Mouse (Mus musculus) CH12.LX (cell line): ENCODE measurements around the gene Wfdc3. TPM values are rescaled to one million over a fixed set of nuclear protein-coding genes. Genes with fewer than 3 reads are reported as not detected.

ENCODE experiments used
- DNase-seq: peaks from one replicate; pipeline ENCODE4 v3.0.0-alpha.2; 2013; ENCODE audit errors: extremely low read depth
- H3K27ac ChIP-seq: 2 replicates; pipeline ENCODE4 v1.5.1; 2012; ENCODE audit warnings: low read depth, mild to moderate bottlenecking, control low read depth, moderate library complexity; ENCODE audit not compliant: insufficient read depth
- H3K27me3 ChIP-seq: replicated peaks from 2 replicates; pipeline ENCODE3; 2012; ENCODE audit warnings: inconsistent platforms
- H3K36me3 ChIP-seq, 2 experiments: replicated peaks in 1 of 2; 2 replicates each; pipeline versions ENCODE3 to v1.6.1; 2012; ENCODE audit warnings: inconsistent platforms in 1 of 2, low read length in 1 of 2, mild to moderate bottlenecking in 1 of 2, mixed read lengths in 1 of 2, moderate library complexity in 1 of 2; ENCODE audit not compliant: control insufficient read depth in 1 of 2, insufficient read depth in 1 of 2
- H3K4me1 ChIP-seq, 2 experiments: 2 replicates each; pipeline ENCODE4 v1.6.1; 2012; ENCODE audit warnings: inconsistent platforms in 1 of 2, moderate library complexity in 1 of 2; ENCODE audit not compliant: insufficient read depth in 2 of 2, control insufficient read depth in 1 of 2
- H3K4me2 ChIP-seq: 2 replicates; pipeline ENCODE4 v1.6.1; 2012; ENCODE audit warnings: low read depth, mild to moderate bottlenecking, control low read depth; ENCODE audit not compliant: poor library complexity, insufficient read depth, severe bottlenecking
- H3K4me3 ChIP-seq, 3 experiments: fragments of 150-350 bp in 1 of 3; sonication (generic) in 1 of 3; replicated peaks in 1 of 3; 2 replicates each; pipeline versions ENCODE3 to v1.5.1; 2011 to 2012; ENCODE audit warnings: low read depth in 2 of 3, low read length in 2 of 3, mild to moderate bottlenecking in 2 of 3, moderate library complexity in 2 of 3, control low read depth in 1 of 3, improper control_type of control experiment in 1 of 3, inconsistent platforms in 1 of 3, mixed read lengths in 1 of 3; ENCODE audit not compliant: poor library complexity in 1 of 3
- H3K79me2 ChIP-seq: replicated peaks from 2 replicates; pipeline ENCODE4 v1.6.1; 2012; ENCODE audit warnings: mild to moderate bottlenecking, moderate library complexity; ENCODE audit not compliant: control insufficient read depth, poor library complexity, insufficient read depth, severe bottlenecking; ENCODE audit errors: extremely low read depth
- H3K9ac ChIP-seq: 2 replicates; pipeline ENCODE4 v1.6.1; 2012; ENCODE audit warnings: low read depth, mild to moderate bottlenecking, control low read depth, moderate library complexity; ENCODE audit not compliant: insufficient read depth
- H3K9me3 ChIP-seq: replicated peaks from 2 replicates; pipeline ENCODE3; 2012; ENCODE audit warnings: low read length, inconsistent platforms, mixed read lengths
- BHLHE40 ChIP-seq: IDR thresholded peaks from 2 replicates; pipeline ENCODE4 v1.6.1; 2011; ENCODE audit warnings: mild to moderate bottlenecking, low read depth, low read length, improper control_type of control experiment
- CHD2 ChIP-seq: IDR thresholded peaks from 2 replicates; pipeline ENCODE4 v1.6.1; 2011; ENCODE audit warnings: low read length, improper control_type of control experiment
- CTCF ChIP-seq, 2 experiments: IDR thresholded peaks in 1 of 2; conservative IDR thresholded peaks in 1 of 2; 2 replicates each; pipeline ENCODE4 v1.5.1; 2011 to 2012; ENCODE audit warnings: low read depth in 2 of 2, low read length in 2 of 2, improper control_type of control experiment in 1 of 2, inconsistent platforms in 1 of 2, mild to moderate bottlenecking in 1 of 2, moderate library complexity in 1 of 2
- ELF1 ChIP-seq: IDR thresholded peaks from 2 replicates; pipeline ENCODE4 v1.6.1; 2014; ENCODE audit warnings: low read depth, mild to moderate bottlenecking, inconsistent platforms, low read length, improper control_type of control experiment
- GABPA ChIP-seq: IDR thresholded peaks from 2 replicates; pipeline ENCODE4 v1.6.1; 2012; ENCODE audit warnings: low read depth, low read length, improper control_type of control experiment, inconsistent platforms; ENCODE audit not compliant: insufficient replicate concordance
- JUND ChIP-seq: conservative IDR thresholded peaks from 2 replicates; pipeline ENCODE4 v1.6.1; 2011; ENCODE audit warnings: low read depth, low read length, improper control_type of control experiment
- KAT2A ChIP-seq: IDR thresholded peaks from 2 replicates; pipeline ENCODE4 v1.6.1; 2012; ENCODE audit warnings: low read length, improper control_type of control experiment, inconsistent platforms; ENCODE audit not compliant: insufficient replicate concordance
- MAFK ChIP-seq: IDR thresholded peaks from 2 replicates; pipeline ENCODE4 v1.6.1; 2011; ENCODE audit warnings: low read length, improper control_type of control experiment; ENCODE audit not compliant: insufficient replicate concordance
- MAZ ChIP-seq: IDR thresholded peaks from 2 replicates; pipeline ENCODE4 v1.6.1; 2012; ENCODE audit warnings: low read depth, mild to moderate bottlenecking, inconsistent platforms, low read length, improper control_type of control experiment, moderate library complexity
- MEF2A ChIP-seq: IDR thresholded peaks from 2 replicates; pipeline ENCODE4 v1.6.1; 2014; ENCODE audit warnings: low read depth, mild to moderate bottlenecking, inconsistent platforms, low read length, improper control_type of control experiment, borderline replicate concordance
- NELFE ChIP-seq: IDR thresholded peaks from 2 replicates; pipeline ENCODE4 v1.6.1; 2011; ENCODE audit warnings: low read depth, low read length, improper control_type of control experiment
- PAX5 ChIP-seq: IDR thresholded peaks from 2 replicates; pipeline ENCODE4 v1.6.1; 2012; ENCODE audit warnings: low read length, inconsistent platforms, mixed read lengths
- POLR2A ChIP-seq: IDR thresholded peaks from 2 replicates; pipeline ENCODE4 v1.6.1; 2011; ENCODE audit warnings: low read depth, mild to moderate bottlenecking, improper control_type of control experiment, low read length
- POLR2AphosphoS2 ChIP-seq: IDR thresholded peaks from 2 replicates; pipeline ENCODE4 v1.6.1; 2011; ENCODE audit warnings: low read depth, low read length, improper control_type of control experiment
- RCOR1 ChIP-seq: conservative IDR thresholded peaks from 2 replicates; pipeline ENCODE4 v1.6.1; 2012; ENCODE audit warnings: low read depth, mild to moderate bottlenecking, inconsistent platforms, low read length, improper control_type of control experiment
- TBP ChIP-seq: conservative IDR thresholded peaks from 2 replicates; pipeline ENCODE4 v1.6.1; 2011; ENCODE audit warnings: low read depth, low read length, improper control_type of control experiment
- TCF12 ChIP-seq: IDR thresholded peaks from 2 replicates; pipeline ENCODE4 v1.6.1; 2014; ENCODE audit warnings: low read depth, mild to moderate bottlenecking, inconsistent platforms, low read length, improper control_type of control experiment
- UBTF ChIP-seq: IDR thresholded peaks from 2 replicates; pipeline ENCODE4 v1.6.1; 2012; ENCODE audit warnings: low read depth, mild to moderate bottlenecking, inconsistent platforms, low read length, improper control_type of control experiment, moderate library complexity
- USF1 ChIP-seq: IDR thresholded peaks from 2 replicates; pipeline ENCODE4 v1.6.1; 2014; ENCODE audit warnings: low read depth, mild to moderate bottlenecking, inconsistent platforms, low read length, improper control_type of control experiment
- ZKSCAN1 ChIP-seq: IDR thresholded peaks from 2 replicates; pipeline ENCODE4 v1.6.1; 2012; ENCODE audit warnings: low read depth, inconsistent platforms, low read length, improper control_type of control experiment, borderline replicate concordance
- ZNF384 ChIP-seq: IDR thresholded peaks from 2 replicates; pipeline ENCODE4 v1.6.1; 2012; ENCODE audit warnings: low read depth, low read length, improper control_type of control experiment, inconsistent platforms
- dilution Hi-C: fragments of 300-500 bp; cut with MboI; formaldehyde crosslinking; loops from 2 replicates; pipeline ENCODE4 v1.14.3; 2020; ENCODE audit warnings: low sequenced_read_pairs; ENCODE audit not compliant: extremely low pct_unique_long_range_greater_than_20kb, extremely low pct_ligation_motif_present
- in situ Hi-C: fragments of 300-500 bp; cut with MboI; formaldehyde crosslinking; loops from 3 replicates; pipeline ENCODE4 v1.14.3; 2019; ENCODE audit warnings: low sequenced_read_pairs, low pct_ligation_motif_present, low pct_unique_long_range_greater_than_20kb, mixed read lengths
- polyA plus RNA-seq: library from polyadenylated mRNA; unstranded; fragments of >175 nt; gene quantifications from 2 replicates; pipeline ENCODE4 v1.2.1, GENCODE M21; 2012; ENCODE audit warnings: low read depth; ENCODE audit not compliant: insufficient read length
- total RNA-seq, 2 experiments: library from RNA; depleted of rRNA; stranded (reverse); fragments of 300-350 nt in 1 of 2; fragments of >200 nt in 1 of 2; gene quantifications; 2 replicates each; pipeline ENCODE4 v1.2.3; 2012 to 2014

Wfdc3 gene
- total and polyA plus RNA-seq, 3 experiments: 0.21 TPM; not detected in 2

DNA sequence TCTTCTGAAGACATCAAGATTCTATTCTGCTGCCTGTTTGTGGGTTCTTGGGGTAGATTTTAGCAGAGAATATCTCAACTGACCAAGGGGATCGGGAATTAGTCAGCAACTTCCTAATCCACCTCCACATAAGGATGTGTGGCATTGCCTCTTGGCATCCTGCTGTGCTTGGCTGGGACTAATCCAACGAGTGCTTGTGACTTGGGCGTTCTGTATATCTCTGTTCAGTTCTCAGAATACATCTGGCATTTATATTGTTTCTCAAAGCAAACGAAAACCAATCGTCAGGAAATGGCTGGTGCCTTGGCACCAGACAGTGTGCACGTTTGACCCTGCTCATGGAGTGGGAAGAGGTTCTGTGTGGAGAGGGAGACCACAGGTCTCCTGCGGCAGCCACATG, 5.9 kb downstream of the Wfdc3 start:
- peaks cover under 1 to 1% of the 10 kb centered on the region in 2 experiments; a peak in 2 of 4 replicates for H3K4me1 ChIP-seq
- H3K79me2 ChIP-seq: no peaks in the 10 kb centered on the region
- H3K9ac ChIP-seq: no peak overlapping the region
- H3K27ac ChIP-seq: no peak overlapping the region
- dilution Hi-C loops (no loop called here), in situ Hi-C loops (loop anchor here (25.0 kb wide), 1 partner anchor 328 kb away; the partner anchor contains the start of genes Matn4 and Rbpjl)
- H3K27me3 ChIP-seq: peaks cover 91% of the 10 kb centered on the region
- H3K36me3 ChIP-seq: no peaks in the 10 kb centered on the region
- TF ChIP-seq CTCF (conservative IDR thresholded peaks at IDR 0.05 in 1 of 2, IDR thresholded peaks at IDR 0.05 in 1 of 2; ENCODE audit: low read depth in 2 of 2, low read length in 2 of 2): no peak
- no peaks in the 10 kb centered on the region for H3K9me3 ChIP-seq
- DNase-seq: no peak
- no peak overlapping the region for H3K4me3 ChIP-seq
- H3K4me2 ChIP-seq: no peak overlapping the region

DNA sequence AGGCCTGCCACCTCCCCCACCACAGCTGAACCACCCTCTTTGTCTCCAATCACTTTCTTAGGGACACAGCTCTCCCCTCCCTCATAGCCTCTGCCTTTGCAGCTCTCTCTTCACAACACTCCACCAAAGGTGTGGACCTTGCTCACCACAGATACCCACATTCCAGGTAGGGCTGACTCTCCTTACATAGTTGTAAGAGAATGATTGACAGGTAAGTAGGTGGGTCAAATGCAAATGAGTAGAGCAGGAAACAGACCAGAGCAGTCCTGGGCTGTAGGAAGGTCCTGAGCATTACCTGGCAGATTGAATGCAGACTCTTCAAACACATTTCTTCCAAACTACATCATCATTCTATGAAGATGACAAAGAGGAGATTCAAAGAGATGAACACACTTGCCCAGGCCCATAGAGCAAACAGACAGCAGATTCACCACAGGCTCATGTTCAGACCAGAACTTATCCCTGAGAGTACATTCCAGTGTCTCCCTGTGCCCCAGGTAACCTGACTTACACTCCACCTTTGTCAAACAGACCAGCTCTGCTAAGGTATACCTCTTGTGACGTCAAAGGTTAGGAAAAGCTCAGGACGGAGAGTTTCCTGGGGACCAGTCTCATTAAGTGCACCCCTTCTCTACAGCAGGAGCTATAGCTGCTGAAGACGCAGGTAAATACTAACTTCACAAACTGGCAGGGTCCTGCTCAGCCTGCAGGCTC, 8.2 kb downstream of the Wfdc3 start:
- no peak overlapping the region for H3K27ac ChIP-seq
- no peak overlapping the region for H3K4me2 ChIP-seq
- H3K4me1 ChIP-seq: no peaks in the 10 kb centered on the region
- H3K27me3 ChIP-seq: peaks cover 90% of the 10 kb centered on the region
- H3K9me3 ChIP-seq: no peaks in the 10 kb centered on the region
- in situ Hi-C loops: loop anchor here (25.0 kb wide), 1 partner anchor 325 kb away; the partner anchor contains the start of genes Matn4 and Rbpjl
- no peak overlapping the region for H3K4me3 ChIP-seq
- no peaks in the 10 kb centered on the region for H3K36me3 ChIP-seq
- H3K9ac ChIP-seq: no peak overlapping the region
- TF ChIP-seq ZKSCAN1: no peak
- TF ChIP-seq JUND: no peak
- TF ChIP-seq BHLHE40: no peak
- TF ChIP-seq CHD2: no peak
- TF ChIP-seq, all 38 proteins: peak for 0
- no peaks in the 10 kb centered on the region for H3K79me2 ChIP-seq
- dilution Hi-C loops: no loop called here
- DNase-seq: no peak

DNA sequence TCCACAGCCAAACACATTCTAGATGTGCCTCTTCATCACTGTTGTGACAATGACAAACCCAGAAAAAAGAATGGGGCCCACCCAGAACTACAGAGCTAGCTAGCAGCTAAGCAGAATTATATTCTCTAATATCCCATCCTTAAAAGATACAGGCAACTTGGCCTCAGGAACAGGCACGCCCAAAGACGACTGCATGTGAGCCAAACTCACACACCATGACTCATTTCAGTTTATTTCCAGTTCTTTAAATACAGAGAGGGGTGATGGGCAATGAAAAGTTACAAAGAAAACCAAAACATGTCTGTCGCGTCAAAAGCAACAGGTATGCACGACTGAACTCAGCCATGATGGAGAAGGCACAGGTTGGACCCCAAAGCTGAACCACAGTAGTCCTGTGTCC, 10.3 kb downstream of the Wfdc3 start:
- dilution Hi-C loops: no loop called here
- H3K9me3 ChIP-seq: no peaks in the 10 kb centered on the region
- DNase-seq: no peak
- H3K4me3 ChIP-seq: no peak overlapping the region
- no peaks in the 10 kb centered on the region for H3K79me2 ChIP-seq
- TF ChIP-seq NELFE (no peak), GABPA (no peak), TBP (no peak), ELF1 (no peak), PAX5 (no peak), CTCF (conservative IDR thresholded peaks at IDR 0.05 in 1 of 2, IDR thresholded peaks at IDR 0.05 in 1 of 2; ENCODE audit: low read depth in 2 of 2, low read length in 2 of 2) (no peak), MAZ (no peak), POLR2AphosphoS2 (no peak), USF1 (no peak), ZNF384 (no peak), POLR2A (no peak), MEF2A (no peak), UBTF (no peak), KAT2A (no peak), TCF12 (no peak), MAFK (no peak), RCOR1 (no peak), ZKSCAN1 (no peak)
- H3K27ac ChIP-seq: no peak overlapping the region
- H3K4me2 ChIP-seq: no peak overlapping the region
- H3K9ac ChIP-seq: no peak overlapping the region
- peaks cover 90% of the 10 kb centered on the region for H3K27me3 ChIP-seq
- H3K36me3 ChIP-seq: no peaks in the 10 kb centered on the region
- in situ Hi-C loops: loop anchor here (25.0 kb wide), 1 partner anchor 323 kb away; the partner anchor contains the start of genes Matn4 and Rbpjl
- H3K4me1 ChIP-seq: no peaks in the 10 kb centered on the region
